In genomic region chr9:70520651-70521050, GRCm38 (mm10) we compare ENCODE assay signal across 24 mouse cellular contexts.
"Had no signal": no experiment of that assay in that cellular context is flagged by ENCODE, and none has a peak within 500 bp of the region (broad histone marks: within the 10 kb centered on the region; RNA-seq: fewer than 3 reads in every experiment).

No protein-coding gene starts in this region.

- H3K4me1 ChIP-seq: heart, embryonic 15.5 days; hindbrain, embryonic 13.5 days; hindbrain, embryonic 15.5 days; kidney, embryonic 15.5 days; limb, embryonic 13.5 days; limb, embryonic 15.5 days; liver, embryonic 12.5 days had no signal

- H3K9me3 ChIP-seq: heart, embryonic 13.5 days; heart, embryonic 15.5 days; hindbrain, embryonic 13.5 days; hindbrain, embryonic 15.5 days; kidney, embryonic 15.5 days; limb, embryonic 13.5 days; limb, embryonic 15.5 days; liver, embryonic 12.5 days had no signal

- DNase-seq: forebrain, postnatal 0 days; gastrocnemius, postnatal 14 days; gastrocnemius, postnatal 36 days; heart, adult 18-20 months; heart, postnatal 14 days; heart, postnatal 36 days; kidney, adult 11 months; kidney, postnatal 14 days; layer of hippocampus, adult 9-11 months; layer of hippocampus, postnatal 36 days; left cerebral cortex, postnatal 4 days had no signal

- H3K4me3 ChIP-seq: heart, embryonic 13.5 days; heart, embryonic 15.5 days; hindbrain, embryonic 13.5 days; hindbrain, embryonic 15.5 days; kidney, embryonic 15.5 days; limb, embryonic 13.5 days; limb, embryonic 15.5 days; liver, embryonic 12.5 days had no signal

- H3K27me3 ChIP-seq: heart, embryonic 13.5 days; heart, embryonic 15.5 days; hindbrain, embryonic 13.5 days; hindbrain, embryonic 15.5 days; kidney, embryonic 15.5 days; limb, embryonic 13.5 days; limb, embryonic 15.5 days; liver, embryonic 12.5 days had no signal

- H3K4me2 ChIP-seq: heart, embryonic 11.5 days; heart, embryonic 13.5 days; heart, embryonic 15.5 days; hindbrain, embryonic 13.5 days; hindbrain, embryonic 15.5 days; kidney, embryonic 15.5 days; limb, embryonic 13.5 days; limb, embryonic 15.5 days; liver, embryonic 12.5 days had no signal

- H3K9ac ChIP-seq: forebrain, postnatal 0 days; heart, embryonic 13.5 days; heart, embryonic 15.5 days; hindbrain, embryonic 13.5 days; hindbrain, embryonic 15.5 days; kidney, embryonic 15.5 days; limb, embryonic 13.5 days; limb, embryonic 15.5 days; liver, embryonic 12.5 days; liver, embryonic 14.5 days had no signal

- H3K36me3 ChIP-seq: heart, embryonic 13.5 days; heart, embryonic 15.5 days; hindbrain, embryonic 13.5 days; hindbrain, embryonic 15.5 days; kidney, embryonic 15.5 days; limb, embryonic 13.5 days; limb, embryonic 15.5 days; liver, embryonic 12.5 days had no signal

- H3K27ac ChIP-seq: heart, embryonic 13.5 days; heart, embryonic 15.5 days; hindbrain, embryonic 13.5 days; hindbrain, embryonic 15.5 days; hindbrain, postnatal 0 days; kidney, embryonic 15.5 days; kidney, postnatal 0 days; limb, embryonic 13.5 days; limb, embryonic 15.5 days; liver, embryonic 12.5 days; liver, embryonic 14.5 days had no signal

- ATAC-seq: forebrain, postnatal 0 days; hindbrain, postnatal 0 days; intestine, embryonic 16.5 days; liver, embryonic 12.5 days had no signal
